Mouse (Mus musculus) small intestine, adult 2 months (tissue): ENCODE data around the gene Acaa1a.

Experiments used
- CTCF ChIP-seq: fragments of 200-500 bp; IDR thresholded peaks from 2 replicates; pipeline ENCODE4 v1.5.1; 2012; ENCODE audit warnings: low read depth, mild to moderate bottlenecking, control low read depth, inconsistent platforms, low read length, moderate library complexity, mixed read lengths; ENCODE audit not compliant: insufficient replicate concordance, insufficient read length; ENCODE audit errors: extremely low read depth
- POLR2A ChIP-seq: fragments of 200-500 bp; IDR thresholded peaks from 2 replicates; pipeline ENCODE4 v1.6.1; 2012; ENCODE audit warnings: low read depth, mild to moderate bottlenecking, control low read depth, inconsistent platforms, low read length, moderate library complexity

GRCm38 (mm10) chr9:119375556-119375955 is 36.1 kb downstream of the Acaa1a start:
- no peak for TF ChIP-seq POLR2A
- TF ChIP-seq CTCF: no peak
